Mouse (Mus musculus): ENCODE results near the gene Vezt.

- no peak for TF ChIP-seq CTCF (IDR thresholded peaks at IDR 0.05; ENCODE audit: extremely low read depth, insufficient read depth, low read length)
- TF ChIP-seq POLR2A (IDR thresholded peaks at IDR 0.05; ENCODE audit: extremely low read depth, insufficient read depth, low read length) = no peak
Measured at GRCm38 (mm10) chr10:94062357-94062756, 26.7 kb upstream of the Vezt start.
